In the genomic region with DNA sequence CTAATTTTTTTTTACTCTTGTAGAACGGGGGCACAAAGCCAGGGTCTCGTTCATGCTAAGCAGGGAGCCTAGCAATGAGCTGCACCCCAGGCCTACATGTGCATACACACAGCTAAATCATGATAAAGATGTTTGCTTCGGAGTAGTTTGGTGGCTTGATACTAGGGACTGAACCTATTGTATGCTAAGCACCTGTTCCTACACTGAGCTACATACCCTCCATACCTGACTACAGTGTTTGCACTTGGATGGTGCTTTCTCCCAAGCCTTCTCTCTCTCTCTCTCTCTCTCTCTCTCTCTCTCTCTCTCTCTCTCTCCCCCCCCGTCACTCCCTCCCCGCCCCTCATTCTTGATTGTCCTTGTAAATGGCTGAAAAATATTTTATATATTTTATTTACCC, we compare ENCODE assay signal across 19 mouse cellular contexts.
"Had no signal": no experiment of that assay in that cellular context is flagged by ENCODE, and none has a peak within 500 bp of the region (broad histone marks: within the 10 kb centered on the region; RNA-seq: fewer than 3 reads in every experiment).

No protein-coding gene starts in this region.

- H3K4me2 ChIP-seq: lung, embryonic 15.5 days; midbrain, embryonic 11.5 days; midbrain, embryonic 13.5 days; midbrain, embryonic 15.5 days; neural tube, embryonic 12.5 days had no signal

- H3K9me3 ChIP-seq: lung, embryonic 15.5 days; megakaryocyte, embryonic 14.5 days; midbrain, embryonic 13.5 days; midbrain, embryonic 15.5 days; neural tube, embryonic 12.5 days had no signal

- H3K9ac ChIP-seq: lung, embryonic 15.5 days; midbrain, embryonic 13.5 days; midbrain, embryonic 15.5 days; neural tube, embryonic 12.5 days had no signal

- H3K4me3 ChIP-seq: lung, embryonic 15.5 days; megakaryocyte, embryonic 14.5 days; midbrain, embryonic 13.5 days; midbrain, embryonic 15.5 days; neural tube, embryonic 12.5 days had no signal

- H3K36me3 ChIP-seq: lung, embryonic 15.5 days; midbrain, embryonic 13.5 days; midbrain, embryonic 15.5 days; neural tube, embryonic 12.5 days had no signal

- H3K27me3 ChIP-seq: lung, embryonic 15.5 days; megakaryocyte, embryonic 14.5 days; midbrain, embryonic 13.5 days; midbrain, embryonic 15.5 days; neural tube, embryonic 12.5 days had no signal

- H3K4me1 ChIP-seq: midbrain, embryonic 15.5 days; neural tube, embryonic 12.5 days had no signal

- DNase-seq: lung, adult 2 months; lung, postnatal 14 days; lung, postnatal 36 days; retina, postnatal 1 day; right cerebral cortex, adult 18-20 months; right cerebral cortex, postnatal 25 days; right cerebral cortex, postnatal 4 days; spleen, adult 18-20 months; thymus, adult 18-20 months; thymus, postnatal 14 days; thymus, postnatal 36 days had no signal

- H3K27ac ChIP-seq: macrophage; midbrain, embryonic 13.5 days; midbrain, embryonic 15.5 days; neural tube, embryonic 12.5 days had no signal

- ATAC-seq: lung, postnatal 0 days; midbrain, embryonic 13.5 days; midbrain, embryonic 15.5 days had no signal
